Mouse (Mus musculus): ENCODE results near the gene Tmem200b.

Gene Tmem200b

DNA sequence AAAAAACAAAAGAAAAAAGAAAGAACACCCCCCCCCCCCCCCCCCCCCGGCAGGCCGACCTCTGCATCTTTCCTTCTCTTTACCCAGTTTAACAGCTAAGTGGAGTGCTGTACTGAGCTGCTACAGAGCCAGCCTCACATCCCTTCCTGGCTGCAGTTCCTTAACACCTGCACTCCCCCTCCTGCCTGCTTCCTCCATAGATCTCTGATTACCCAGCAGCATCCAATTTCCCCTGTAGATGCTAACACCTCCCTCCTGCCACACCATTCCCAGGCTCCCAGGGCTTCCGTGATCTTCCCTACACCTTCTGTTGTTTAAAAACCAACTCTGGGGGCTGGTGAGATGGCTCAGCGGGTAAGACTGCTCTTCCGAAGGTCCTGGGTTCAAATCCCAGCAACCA lies 10.1 kb upstream of the Tmem200b start:
- DNase-seq = no peak

DNA sequence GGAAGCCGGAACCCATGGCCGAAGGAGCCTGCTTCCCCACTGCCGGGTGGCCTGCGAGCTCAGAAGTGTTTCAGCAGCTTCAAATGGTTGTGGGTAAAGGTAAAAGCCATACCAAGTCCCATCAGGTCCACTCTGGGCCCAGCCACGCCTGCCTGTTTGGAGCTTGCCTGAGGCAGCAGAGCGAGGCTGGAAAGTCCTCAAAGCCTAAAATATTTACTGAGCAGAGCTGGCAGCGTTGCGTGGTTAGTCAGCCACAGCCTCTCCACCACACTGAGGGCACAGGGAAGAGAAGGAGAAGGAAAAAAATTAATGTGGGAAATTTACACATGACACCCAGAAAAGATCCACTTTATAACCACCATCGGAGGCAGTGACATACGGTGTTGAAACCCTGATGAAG lies 8.0 kb upstream of the Tmem200b start:
- no peak for DNase-seq

DNA sequence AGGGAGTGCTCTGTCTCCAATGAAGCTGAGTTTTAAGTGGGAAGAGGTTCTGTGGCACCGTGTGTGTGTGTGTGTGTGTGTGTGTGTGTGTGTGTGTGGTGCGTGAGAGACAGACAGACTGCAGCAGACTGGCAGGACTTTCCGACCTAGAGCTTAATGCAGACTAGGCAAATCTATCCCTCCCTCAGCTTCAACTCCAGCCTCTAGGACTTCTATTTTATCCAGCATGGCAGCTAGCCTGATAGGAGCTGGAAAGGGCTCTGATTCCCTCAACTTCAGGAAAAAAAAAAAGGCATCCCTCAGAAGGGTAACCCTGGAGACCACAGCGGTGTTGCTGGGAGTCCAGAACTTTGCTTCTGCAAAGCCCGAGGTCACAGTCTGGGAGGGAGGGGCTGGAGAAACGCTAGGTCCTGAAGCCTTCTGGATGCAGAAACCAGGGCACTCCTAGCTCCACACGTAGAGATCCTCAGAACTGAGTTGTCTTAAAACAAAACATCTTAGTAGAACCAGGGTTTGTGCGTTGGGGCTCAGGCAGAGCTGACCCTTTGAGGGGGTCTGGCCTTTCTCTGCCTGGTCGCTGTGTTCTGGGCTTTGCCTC lies 7.4 kb upstream of the Tmem200b start:
- DNase-seq = no peak

DNA sequence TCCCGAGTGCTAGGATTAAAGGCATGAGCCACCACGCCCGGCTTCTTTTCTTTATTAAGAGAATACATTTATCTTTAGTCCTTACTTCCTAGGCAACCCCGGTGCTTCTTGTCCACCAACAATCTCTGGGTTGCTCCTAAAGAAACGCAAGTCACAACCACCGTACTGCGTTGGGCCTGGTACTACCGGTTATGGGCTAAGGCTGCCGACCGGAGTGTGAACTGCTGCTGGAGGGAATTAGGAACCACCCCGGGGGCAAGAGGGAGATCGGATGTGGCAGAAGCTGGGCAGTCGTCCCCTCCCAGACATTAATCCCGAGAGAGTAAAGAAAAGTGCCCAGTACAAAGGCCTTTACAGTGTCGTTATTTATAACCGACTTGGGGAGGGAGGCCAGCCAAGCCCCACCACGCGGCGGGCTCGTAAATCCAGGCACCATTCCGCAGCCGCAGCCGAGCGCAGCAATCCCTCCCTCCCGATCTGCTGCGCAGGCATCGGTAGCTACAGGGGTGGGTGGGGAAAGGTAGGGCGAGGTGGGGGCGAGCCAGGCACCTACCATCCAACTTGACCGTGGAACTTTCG lies 6.6 kb upstream of the Tmem200b start:
- no peak for DNase-seq

DNA sequence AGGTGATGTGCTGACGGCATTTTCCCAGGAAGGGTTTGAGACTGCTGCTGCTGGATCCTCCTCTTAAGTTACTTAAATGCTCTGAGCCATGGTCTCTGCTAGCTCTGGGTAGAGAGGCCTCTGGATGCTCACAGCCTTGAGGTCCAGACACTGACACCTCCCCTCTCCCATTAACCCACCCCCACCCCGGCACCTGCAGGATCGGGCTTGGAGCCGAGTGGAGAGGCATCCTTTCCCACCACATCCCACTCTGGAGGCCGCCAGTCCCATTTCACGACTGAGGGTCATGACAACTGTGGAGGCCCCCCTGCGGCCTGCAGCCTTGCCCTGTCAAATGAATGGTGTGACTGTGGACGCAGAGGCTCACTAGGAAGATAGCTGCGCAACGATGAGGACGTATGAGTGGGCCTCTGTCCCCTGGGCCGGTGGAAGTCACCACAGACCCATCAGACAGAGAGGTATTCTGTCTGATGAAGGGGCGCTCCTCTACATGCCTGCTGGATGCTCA lies 5.7 kb upstream of the Tmem200b start:
- no peak for DNase-seq

DNA sequence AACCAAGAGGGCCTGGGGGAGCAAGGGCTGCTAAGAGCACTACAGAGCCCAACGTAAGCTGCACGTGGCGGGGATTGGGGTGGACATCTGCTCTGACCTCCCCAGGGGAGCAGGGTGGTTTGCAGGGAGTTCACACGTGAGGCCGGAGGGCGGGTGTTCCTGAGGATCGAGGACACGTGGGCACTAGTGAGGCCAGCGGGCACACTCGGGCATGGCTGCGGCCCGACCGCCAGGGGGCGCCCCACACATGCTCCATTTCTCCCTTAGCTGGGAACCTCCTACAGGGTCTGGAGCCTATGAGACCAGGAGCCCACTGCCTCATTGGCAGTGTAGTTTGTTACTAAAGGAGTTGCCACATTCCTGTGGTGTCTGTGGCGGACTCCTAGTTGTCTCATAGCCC lies 5.1 kb upstream of the Tmem200b start:
- peak; percentile 72 for DNase-seq

DNA sequence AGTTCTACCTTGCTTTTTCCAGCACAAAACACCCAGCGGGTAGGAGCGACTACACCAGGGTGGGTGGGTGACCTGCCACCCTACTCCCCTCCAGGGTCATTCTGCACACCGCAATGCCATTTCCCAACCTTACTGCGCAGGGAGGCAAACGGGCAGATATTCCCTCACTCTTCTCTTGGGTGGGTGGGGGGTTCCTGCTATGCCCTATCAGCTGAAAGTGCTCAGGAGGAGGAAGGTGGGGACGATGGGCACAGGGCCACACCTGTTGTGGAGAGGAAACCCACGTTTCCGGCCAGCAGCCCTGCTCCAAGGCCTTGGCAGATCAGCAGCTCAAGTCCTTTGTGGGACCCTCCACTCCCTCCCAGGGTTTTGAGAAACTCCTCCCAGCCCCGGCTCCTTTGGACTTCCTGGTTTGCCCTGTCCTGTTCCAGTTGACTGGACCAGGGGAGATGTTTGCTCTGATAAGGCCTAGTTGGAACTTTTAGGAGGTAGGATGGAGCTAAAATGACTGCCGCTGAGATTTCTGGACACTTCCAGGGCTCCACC lies 4.5 kb upstream of the Tmem200b start:
- no peak for DNase-seq

DNA sequence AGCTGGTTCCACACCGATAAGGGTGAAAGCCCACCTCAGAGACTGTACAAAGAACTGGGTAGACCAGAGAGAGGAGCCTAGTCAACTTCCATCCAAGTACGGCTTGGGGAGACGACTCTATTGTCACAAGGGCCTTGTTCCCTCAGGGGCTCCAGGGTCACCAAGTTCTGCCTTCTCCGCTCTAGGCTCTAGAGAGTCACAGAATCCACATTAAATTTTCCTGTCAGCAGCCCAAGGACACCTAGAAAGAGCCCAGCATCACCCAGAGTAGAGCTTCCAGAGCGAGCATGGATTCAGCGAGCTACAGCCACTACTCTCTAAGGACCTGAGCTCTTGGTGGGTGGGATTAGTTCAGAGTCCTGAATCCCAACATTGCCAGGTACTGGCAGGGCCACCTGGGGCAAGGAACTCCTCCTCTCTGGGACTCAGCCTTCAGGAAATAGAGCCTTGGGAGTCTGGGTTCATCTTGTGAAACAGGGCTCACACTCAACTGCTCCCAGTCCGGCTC lies 3.5 kb upstream of the Tmem200b start:
- DNase-seq = no peak

DNA sequence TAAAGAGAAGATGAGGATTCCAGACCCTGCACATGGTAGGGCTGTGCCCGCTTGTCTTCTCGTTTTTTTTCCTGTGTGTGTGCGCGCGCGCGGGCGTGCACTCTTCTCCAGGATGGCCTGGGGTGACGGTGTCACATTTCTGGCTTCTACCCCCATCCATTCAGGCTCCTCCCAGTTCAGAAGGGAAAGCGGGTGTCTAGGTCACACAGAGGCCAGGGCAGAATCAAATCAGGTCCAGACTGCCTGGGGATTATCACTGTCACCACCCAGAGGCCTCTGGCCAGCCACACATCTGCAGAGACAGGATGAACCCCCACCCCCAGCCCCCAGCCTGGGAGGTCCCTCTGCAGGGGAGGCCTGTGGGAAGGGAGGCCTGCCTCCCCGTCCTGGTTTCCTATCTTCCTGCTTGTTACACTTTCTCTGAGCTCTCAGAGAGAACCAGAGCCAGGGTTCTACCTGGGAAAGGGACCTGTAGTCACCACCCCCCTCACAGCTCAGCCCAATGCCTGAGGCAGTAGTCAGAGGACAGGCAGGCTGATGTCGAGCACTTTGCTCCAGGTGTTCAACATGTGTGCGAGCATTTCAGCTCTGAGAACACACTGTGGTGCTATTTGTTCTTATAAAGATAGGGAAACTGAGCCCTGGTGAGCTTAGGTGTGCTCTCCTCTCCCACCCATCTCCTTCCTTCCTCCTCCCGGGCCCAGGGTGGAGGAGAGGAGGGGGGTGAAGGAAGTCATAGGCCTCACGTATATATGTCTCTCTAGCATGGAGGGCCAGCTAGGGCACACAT lies 2.7 kb upstream of the Tmem200b start:
- no peak for DNase-seq

DNA sequence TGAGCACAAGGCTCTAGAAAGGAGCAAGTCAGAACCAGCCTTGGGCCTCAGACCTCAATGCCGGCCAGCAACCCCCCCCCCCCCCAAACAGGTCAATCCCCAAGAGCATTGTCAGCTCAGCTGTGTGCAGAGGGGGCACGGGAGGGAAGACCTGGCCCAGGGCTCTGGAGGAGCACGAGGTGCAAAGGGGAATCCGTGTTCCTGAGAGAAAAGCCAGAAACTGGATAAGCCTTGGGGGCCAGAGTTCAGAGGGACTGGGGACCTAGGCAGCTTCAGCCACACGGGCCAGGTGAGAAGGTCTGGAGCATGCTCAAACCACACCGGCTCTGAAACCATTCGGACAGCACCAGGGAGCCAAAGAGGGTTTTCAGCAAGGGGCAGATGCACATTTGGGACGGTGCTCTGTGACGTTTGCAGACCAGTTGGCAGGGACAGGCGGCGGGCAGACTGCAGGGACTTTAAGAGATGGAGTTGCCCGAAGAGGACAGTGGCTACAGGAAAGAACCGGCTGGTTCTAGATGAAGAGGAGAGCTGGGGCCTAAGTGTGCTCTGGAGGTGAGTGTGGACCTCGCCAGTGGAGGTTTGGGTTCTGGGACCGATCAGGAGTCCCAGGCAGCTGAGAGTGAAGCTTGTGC lies 1.9 kb upstream of the Tmem200b start:
- no peak for DNase-seq

DNA sequence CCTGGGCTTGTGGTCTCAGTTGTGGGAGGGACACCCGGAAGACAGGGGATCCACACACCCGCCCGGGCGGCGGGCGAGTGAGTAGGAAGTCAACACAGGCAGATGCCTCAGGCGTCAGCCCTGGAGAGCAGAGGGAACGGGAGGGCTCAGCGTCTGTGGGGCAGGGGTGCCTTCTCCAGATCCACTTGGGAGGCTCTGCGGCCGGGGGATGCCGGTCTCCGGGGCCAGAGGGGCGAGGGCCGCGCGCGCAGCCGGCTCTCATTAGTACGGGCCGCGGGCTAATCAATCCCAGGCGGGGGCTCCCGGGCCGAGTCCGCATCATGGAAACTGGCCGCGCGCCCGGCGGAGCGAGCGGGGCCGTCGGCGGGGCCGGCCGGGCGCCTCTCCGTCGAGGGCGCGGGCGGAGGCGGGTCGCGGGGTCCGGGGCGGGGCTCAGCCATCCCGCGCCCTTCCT lies 1.4 kb upstream of the Tmem200b start:
- DNase-seq = no peak

DNA sequence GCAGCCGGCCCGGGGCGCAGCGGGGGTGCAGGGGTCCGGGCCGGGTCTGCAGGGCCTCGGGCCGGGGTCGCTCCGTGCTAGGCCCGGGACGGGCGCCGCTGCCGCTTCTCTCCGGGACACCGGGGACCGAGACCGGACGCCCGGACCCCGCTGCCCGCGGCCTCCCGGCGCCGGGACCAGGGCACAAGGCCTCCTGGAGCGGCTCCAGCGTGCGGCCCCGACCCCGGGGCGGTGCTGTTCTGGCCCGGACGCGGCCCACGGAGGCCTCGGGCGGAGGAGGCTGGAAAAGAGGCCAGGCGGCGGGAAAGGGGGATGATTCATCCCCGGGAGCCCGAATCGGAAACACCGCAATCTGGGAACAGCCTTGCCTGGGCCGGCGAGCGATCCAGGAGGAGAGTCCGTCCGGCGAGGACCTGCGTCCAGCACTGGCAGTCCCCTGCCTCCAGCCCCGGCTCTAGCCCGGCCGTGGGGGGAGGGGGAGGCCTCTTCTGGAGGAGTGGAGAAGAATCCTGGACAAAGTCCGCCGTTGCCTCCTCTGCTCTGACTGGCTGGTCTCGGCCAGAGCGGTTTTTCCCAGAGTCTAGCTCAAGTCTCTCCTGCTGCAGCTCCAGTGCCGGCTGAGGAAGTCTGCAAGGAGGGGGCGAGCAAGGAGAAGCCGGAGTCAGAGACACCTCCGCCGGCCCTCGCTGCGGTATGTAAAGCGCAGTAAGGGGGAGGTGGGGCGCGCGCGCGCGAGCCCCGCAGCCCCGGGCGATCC lies 798 bp upstream of the Tmem200b start:
- DNase-seq = peak; percentile 43

DNA sequence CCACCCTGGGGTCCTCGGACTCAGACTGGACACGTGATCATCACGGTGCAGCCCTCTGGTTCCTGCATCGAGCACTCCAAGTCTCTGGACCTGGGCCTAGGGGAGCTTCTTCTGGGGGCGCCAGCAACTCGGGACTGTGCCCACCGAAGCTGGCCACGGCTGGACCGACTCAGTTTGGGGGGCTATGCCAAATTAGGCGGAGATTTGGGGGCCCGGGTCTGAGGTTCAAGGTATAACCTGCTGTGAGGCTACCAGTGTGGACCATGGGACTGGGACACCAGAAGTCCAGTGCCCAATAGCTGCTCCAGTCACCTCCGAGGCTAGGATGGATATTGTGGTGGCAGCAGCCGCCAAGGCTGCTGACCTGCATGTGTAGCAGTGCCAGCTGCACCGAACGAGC lies 833 bp downstream of the Tmem200b start:
- DNase-seq = no peak

DNA sequence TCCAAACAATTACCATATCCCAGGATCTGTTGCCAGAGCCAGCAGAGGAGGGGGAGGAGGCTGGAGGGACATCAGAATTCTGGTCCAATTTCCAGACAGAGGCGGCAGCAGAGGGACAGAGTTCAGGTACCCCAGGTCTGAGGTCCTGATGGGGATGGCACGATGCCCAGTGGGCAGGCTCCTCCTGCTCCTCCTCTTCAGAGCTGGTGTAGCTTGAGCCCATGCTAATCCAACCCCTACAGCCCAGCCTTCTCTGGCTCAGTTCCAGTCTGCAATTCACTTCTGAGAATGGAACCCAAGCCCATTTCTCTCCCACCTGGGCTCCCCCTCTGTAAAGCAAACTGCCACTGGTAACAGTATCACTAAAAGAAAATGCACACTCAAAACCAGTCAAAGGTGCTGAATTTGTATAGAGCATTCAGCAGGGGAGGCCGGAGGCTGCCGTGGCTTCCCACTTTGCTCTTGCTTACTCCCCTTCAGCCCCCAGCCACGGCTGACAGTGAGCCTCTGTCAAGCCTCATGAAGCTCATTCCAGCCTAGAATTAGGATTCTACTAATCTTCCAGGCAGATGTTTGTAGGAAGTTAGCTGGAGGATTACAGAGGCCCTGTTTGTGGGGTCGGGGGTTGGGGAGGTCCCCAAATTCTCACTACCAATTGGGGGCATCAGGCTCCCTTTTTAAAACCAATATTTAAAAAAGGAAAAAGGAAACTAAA lies 2.7 kb downstream of the Tmem200b start:
- DNase-seq = no peak

DNA sequence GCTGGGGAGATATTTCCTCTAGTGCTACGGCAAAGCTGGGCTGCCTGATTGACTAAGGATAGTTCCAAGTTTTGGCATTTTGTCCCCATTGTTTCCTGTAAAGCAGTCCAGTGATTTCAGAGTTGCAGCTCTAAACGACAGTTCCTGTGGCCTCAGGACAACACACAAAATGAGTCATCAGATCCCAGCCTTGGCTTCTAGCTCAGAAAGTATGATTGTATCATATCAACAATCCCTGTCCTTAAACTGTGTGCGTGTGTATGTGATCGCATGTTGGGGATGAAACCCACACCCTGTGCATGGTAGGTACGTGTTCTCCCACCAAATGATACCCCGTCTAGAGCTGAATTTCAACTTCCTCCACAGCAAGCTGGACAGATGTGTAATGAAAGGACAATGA lies 7.6 kb downstream of the Tmem200b start:
- DNase-seq = no peak

DNA sequence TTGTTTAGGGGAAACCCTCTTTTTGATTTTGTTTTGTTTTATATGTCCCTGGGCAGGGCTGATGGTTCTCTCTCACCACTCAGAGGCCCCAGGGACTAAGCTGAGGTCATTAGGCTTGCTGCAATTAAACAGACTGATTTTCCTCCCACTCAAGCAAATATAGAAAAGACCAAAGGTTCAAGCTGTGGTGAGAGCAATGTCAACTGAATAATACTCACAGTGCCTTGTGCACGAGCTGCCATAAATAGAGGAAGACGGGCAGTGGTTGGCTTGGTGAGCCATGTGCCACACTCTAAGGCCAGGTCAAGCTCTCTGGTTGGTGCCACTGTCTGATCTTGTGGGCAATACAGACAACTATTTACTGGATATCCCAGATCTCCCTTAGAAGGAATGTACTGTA lies 17.9 kb downstream of the Tmem200b start:
- no peak for DNase-seq

DNA sequence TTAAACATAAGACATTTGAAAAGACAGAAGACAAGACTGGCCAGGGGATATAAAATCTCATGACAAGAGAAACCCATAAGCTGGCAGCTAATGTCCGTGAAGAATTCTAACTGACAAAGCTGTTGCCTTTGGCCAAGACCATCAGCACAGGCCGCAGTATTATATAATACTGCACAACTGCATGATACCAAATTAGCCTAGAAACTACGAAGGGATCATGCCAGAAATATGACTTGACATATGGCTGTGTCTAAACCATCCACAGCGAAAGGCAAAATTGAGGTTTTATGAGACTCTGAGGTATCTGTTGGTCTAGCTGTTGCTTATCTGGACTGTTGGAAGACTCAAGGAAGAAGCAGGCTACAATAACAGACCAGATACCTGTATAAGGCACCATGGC lies 19.3 kb downstream of the Tmem200b start:
- no peak for DNase-seq

DNA sequence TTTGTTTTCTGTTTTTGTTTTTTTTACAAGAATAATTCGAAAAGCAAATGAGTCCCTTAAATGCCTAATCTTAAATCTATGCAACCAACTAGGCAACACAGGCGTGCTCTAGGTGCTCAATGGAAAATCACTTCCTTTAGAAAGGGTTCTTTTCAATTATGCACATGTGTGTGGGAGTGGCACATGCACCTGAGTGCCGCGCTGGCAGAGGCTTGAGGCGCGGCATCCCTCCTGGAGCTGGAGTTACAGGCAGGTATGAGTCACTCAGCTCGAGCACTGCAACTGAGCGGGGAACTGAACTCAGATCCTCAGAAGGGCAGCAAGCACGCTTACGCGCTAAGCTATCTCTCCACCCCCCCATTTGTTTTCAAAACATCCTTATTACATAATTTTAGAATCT lies 26.3 kb downstream of the Tmem200b start:
- DNase-seq = no peak

DNA sequence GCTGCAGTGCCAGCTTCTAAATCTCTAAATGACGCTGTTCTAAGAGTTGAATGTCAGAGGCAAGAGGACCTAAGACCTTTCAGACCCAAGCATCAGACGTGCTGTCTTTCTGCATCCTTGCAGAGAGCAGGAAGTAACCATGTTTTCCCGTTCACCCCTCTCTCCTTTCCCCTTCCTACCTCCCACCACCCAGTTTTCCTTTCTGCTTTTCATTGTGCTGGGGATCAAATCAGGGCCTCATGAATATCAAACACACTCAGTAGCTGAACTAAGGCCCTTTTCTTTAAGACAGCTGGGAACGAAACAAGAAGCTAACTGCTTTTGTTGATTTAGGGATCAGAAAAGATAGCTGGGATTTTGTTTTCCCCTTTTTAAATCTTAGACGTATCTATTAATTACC lies 28.3 kb downstream of the Tmem200b start:
- no peak for DNase-seq

DNA sequence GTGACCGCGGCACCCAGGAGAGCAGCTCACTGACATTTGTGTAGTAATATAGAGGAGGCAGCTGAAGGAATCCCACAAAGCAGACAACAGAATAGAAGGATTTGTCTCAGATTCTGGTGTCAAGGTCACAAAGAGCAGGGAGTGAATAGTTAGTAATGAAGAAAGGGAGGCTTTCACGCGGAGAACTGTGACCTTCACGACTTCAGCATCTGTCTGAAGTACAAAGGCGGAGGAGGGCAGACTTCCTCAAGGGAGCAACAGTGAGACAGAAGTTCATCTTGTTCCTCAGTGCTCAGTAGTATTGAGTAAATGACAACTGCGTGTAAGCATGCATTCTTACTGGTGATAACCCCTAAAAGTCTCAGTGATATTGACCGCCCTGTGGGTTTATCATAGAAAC lies 29.1 kb downstream of the Tmem200b start:
- no peak for DNase-seq

DNA sequence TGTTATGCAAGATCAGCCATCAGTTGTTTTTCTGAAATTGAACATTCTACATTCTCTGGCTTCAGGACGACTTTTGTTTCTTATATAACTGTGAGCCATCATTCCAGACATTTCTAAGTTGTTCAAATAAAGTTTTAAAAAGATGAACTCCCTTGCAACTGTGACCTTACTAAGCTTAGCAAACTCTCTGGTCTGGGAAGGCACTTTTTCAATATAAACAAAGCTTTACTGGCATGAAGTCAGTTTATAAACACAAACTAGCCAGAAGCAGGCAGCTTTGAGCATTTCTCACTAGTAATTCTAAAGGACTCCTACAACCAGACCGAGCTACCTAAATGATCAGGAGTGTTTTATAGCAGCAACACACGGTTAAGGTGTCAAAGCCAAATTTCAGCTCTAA lies 35.6 kb downstream of the Tmem200b start:
- DNase-seq = no peak

DNA sequence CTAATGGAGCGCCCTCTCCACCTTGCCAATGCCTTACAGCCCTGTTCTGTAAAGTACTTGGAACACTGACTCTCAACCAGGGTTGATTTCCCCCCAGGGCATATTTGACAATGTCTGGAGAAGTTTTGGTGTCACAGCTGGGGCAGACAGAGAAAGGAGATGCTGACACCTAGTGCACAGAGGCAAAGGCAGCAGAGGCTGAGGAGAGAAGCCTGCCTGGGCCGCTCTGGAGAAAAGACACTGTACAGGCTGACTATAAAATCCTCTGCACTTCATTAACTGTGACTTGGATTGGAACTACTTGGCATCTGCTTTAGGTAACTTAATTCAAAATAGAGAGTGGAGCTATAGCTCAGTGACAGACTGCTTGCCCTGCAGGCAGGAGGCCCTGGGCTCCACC lies 47.3 kb downstream of the Tmem200b start:
- no peak for DNase-seq
